Mouse (Mus musculus) forebrain, embryonic 10.5 days (tissue): Measurements from ENCODE around the gene Mrap. TPM values are rescaled to one million over a fixed set of nuclear protein-coding genes. Genes with fewer than 3 reads are reported as not detected.

Source experiments
- DNase-seq: peaks from one replicate; pipeline ENCODE4 v3.0.0-alpha.2; 2017; ENCODE audit warnings: low spot score; ENCODE audit errors: extremely low spot score
- H3K27ac ChIP-seq: fragments of 300-500 bp; sonication (generic); 2 replicates; pipeline ENCODE4 v1.5.1; 2016; ENCODE audit warnings: mild to moderate bottlenecking
- H3K27me3 ChIP-seq: fragments of 300-500 bp; sonication (generic); 2 replicates; pipeline ENCODE4 v1.6.1; 2016; ENCODE audit warnings: mild to moderate bottlenecking; ENCODE audit not compliant: poor library complexity, severe bottlenecking
- H3K36me3 ChIP-seq: fragments of 300-500 bp; sonication (generic); replicated peaks from 2 replicates; pipeline ENCODE4 v1.6.1; 2016; ENCODE audit warnings: mild to moderate bottlenecking, moderate library complexity
- H3K4me1 ChIP-seq: fragments of 300-500 bp; sonication (generic); 2 replicates; pipeline ENCODE4 v1.6.1; 2016
- H3K4me3 ChIP-seq: fragments of 300-500 bp; sonication (generic); 2 replicates; pipeline ENCODE4 v1.5.1; 2016; ENCODE audit warnings: mild to moderate bottlenecking, moderate library complexity
- H3K9me3 ChIP-seq: fragments of 300-500 bp; sonication (generic); 2 replicates; pipeline ENCODE4 v1.6.1; 2016; ENCODE audit warnings: mild to moderate bottlenecking, moderate library complexity
- WGBS: fragments of 180-500 bp; shearing (Covaris S2); methylation state at CpG from one replicate; pipeline ENCODE4 v1.1.7; 2016; 5-methylcytosine and 5-hydroxymethylcytosine counted together
- polyA plus RNA-seq: library from polyadenylated mRNA; unstranded; fragments of >200 nt; fragmentation: Nextera tagmentation; extraction: Ambion mirVana; gene quantifications from 2 replicates; pipeline ENCODE4 v1.2.1, GENCODE M21; 2016

Gene Mrap
- polyA plus RNA-seq = 2.4 and 2.6 TPM in 2 replicates

DNA sequence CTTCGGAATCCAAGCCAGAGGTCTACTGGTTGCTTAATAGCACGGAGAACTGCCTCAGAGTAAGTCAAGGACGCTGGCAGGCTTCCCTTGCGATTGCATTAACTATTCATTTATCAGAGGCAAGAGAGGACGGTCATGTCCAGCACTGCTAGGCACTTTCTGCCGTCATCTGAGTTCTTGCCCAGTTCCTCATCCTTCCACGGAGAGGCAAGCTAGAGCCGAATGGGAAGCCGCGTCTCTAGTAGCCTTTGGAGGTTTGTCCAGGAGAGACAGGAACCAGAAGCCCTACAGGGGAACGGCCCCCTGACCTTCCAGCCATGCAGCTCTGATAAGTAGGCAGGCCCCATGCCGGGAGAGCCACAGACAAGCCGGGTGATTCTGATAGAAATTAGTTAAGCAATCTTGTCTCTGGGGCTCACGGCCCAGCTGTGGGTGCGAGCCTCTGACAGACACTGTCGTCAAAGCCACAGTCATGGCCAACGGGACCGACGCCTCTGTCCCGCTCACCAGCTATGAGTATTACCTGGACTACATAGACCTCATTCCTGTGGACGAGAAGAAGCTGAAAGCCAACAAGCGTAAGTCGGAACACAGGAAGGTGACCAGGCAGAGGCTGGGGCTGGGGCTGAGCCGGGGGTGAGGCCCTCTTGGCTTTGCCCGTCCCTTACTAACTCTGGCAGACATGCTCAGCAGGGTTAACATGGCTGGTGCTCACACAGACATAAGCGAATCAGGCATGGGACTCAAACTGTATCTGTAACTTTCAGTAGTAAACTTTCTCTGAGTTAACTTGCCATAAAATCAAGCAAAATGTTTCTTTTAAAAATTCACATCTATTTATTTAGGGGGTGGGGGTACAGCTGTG, at the start of gene Mrap:
Mrap (plus strand) TSS at position 116 of the 865 bp plus-strand sequence.
- Histone ChIP-seq H3K4me3 (no peak within 1 kb of the TSS), H3K27ac (peak within 1 kb of the TSS; percentile 62; the same call in 1 of the 2 replicates), H3K4me1 (peaks cover 19% of the 10 kb centered on the region), H3K36me3 (no peaks in the 10 kb centered on the region), H3K9me3 (no peaks in the 10 kb centered on the region), H3K27me3 (no peaks in the 10 kb centered on the region)
- WGBS = 87% methylated on average over 26 of the region's 26 CpGs
- DNase-seq = no peak

DNA sequence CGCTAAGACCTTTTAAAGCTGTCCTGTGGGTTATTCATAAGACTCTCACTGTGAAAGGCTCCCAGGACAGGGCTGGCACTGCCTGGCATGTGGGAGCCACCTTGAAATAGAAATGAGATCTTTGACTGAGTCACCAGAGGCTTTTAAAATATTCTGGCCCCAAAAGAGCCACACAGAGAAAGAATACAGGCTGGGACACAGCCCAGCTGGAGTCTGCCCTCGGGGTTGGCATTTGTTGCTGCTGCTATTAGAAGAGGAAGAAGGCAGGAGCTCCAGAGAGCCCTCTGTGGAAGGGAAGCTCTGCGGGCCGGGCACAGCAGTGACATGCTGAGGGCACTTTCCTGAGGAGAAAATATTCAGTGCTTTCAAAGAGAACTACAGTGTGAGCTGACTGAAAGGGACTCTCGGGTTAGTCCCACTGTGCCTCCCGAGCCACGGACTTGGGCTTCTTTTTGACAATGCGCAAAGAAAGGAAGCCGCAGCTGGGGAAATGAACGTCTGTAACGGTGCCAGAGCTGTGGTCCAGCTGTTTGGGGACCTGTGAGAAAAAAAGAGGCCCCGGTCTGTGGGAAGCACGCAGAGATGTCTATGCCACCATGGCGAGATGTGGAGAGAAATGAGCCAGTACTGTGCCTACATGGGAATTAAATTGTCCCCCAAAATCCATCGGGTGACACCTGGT, 45.2 kb upstream of the Mrap start:
- WGBS = 81% methylated on average over 15 of the region's 15 CpGs

GRCm38 (mm10) chr16:90693625-90694024, 44.4 kb upstream of the Mrap start:
- Histone ChIP-seq H3K4me1 (peaks cover 14% of the 10 kb centered on the region), H3K9me3 (no peaks in the 10 kb centered on the region), H3K36me3 (no peaks in the 10 kb centered on the region), H3K27ac (no peak overlapping the region), H3K27me3 (no peaks in the 10 kb centered on the region), H3K4me3 (no peak overlapping the region)
- no peak for DNase-seq
- WGBS = 93% methylated on average over 5 of the region's 5 CpGs

More for the DNA sequence above, 45.2 kb upstream of the Mrap start:
- Histone ChIP-seq H3K9me3 (no peaks in the 10 kb centered on the region), H3K36me3 (no peaks in the 10 kb centered on the region), H3K4me1 (peaks cover 14% of the 10 kb centered on the region), H3K27ac (0 out of 2 replicates have a peak overlapping the region, but pooled peaks have one; percentile 21), H3K4me3 (no peak overlapping the region), H3K27me3 (no peaks in the 10 kb centered on the region)
- DNase-seq = no peak

- Histone ChIP-seq H3K36me3 (no peaks in the 10 kb centered on the region), H3K4me1 (peaks cover 14% of the 10 kb centered on the region), H3K27me3 (no peaks in the 10 kb centered on the region), H3K27ac (no peak overlapping the region), H3K9me3 (no peaks in the 10 kb centered on the region), H3K4me3 (no peak overlapping the region)
- DNase-seq = no peak
- 65% methylated on average over 9 of the region's 9 CpGs for WGBS
Observed at GRCm38 (mm10) chr16:90694719-90695118, 43.3 kb upstream of the Mrap start.

- no peak overlapping the region for H3K27ac ChIP-seq
- no peak for DNase-seq
- H3K9me3 ChIP-seq = no peaks in the 10 kb centered on the region
- no peaks in the 10 kb centered on the region for H3K27me3 ChIP-seq
- H3K4me1 ChIP-seq = peaks cover 14% of the 10 kb centered on the region
- H3K36me3 ChIP-seq = no peaks in the 10 kb centered on the region
- 86% methylated on average over 10 of the region's 10 CpGs for WGBS
- no peak overlapping the region for H3K4me3 ChIP-seq
Observed at GRCm38 (mm10) chr16:90695121-90695520, 42.9 kb upstream of the Mrap start.

DNA sequence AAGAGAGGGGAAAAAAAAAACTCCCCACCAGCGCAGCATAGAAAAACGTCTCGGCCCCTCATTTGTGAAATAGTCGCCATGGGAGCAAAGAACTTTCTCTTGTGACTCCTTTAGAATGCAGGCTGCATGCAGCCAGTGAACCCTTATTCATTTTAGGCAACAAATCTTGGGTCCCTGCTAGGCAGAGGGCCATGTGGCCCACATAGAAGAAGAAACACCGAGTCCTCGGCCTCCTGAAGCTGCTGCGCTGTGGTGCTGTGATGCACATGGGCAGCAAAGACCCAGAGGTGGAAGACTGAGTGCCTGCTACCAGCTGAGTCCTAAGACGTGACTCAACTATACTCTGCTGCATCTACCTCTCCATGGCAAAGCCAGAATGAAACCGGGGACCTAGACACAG, 41.7 kb upstream of the Mrap start:
- Histone ChIP-seq H3K9me3 (no peaks in the 10 kb centered on the region), H3K4me3 (no peak overlapping the region), H3K27me3 (no peaks in the 10 kb centered on the region), H3K4me1 (peaks cover 14% of the 10 kb centered on the region), H3K36me3 (no peaks in the 10 kb centered on the region), H3K27ac (peak overlapping the region; percentile 56)
- DNase-seq = no peak
- WGBS = 83% methylated on average over 9 of the region's 9 CpGs

GRCm38 (mm10) chr16:90699390-90699789, 38.6 kb upstream of the Mrap start:
- no peak overlapping the region for H3K27ac ChIP-seq
- H3K4me1 ChIP-seq = peaks cover 16% of the 10 kb centered on the region
- H3K27me3 ChIP-seq = no peaks in the 10 kb centered on the region
- no peaks in the 10 kb centered on the region for H3K36me3 ChIP-seq
- DNase-seq = no peak
- no peak overlapping the region for H3K4me3 ChIP-seq
- H3K9me3 ChIP-seq = no peaks in the 10 kb centered on the region
- WGBS = 91% methylated on average over 14 of the region's 14 CpGs

DNA sequence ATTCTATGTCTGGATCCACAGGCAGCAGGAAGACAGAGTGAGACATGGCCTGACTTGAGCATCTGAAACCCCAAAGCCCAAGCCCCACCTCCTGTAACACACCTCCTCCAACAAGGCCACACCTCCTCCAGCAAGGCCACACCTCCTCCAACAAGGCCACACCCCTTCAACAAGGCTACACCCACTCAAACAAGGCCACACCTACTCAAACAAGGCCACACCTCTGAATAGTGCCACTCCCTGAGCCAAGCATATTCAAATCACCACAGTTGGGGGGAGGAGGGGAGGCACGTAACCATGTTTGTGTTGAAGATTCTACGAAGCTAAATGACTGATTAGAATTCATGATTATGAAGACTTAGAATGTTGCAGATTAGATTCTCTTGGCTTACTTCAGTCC, 36.5 kb upstream of the Mrap start:
- Histone ChIP-seq H3K4me3 (no peak overlapping the region), H3K9me3 (no peaks in the 10 kb centered on the region), H3K36me3 (no peaks in the 10 kb centered on the region), H3K4me1 (peaks cover 11% of the 10 kb centered on the region), H3K27ac (no peak overlapping the region), H3K27me3 (no peaks in the 10 kb centered on the region)
- 97% methylated on average over 2 of the region's 2 CpGs for WGBS
- no peak for DNase-seq

GRCm38 (mm10) chr16:90703646-90704045, 34.4 kb upstream of the Mrap start:
- DNase-seq = no peak
- H3K4me3 ChIP-seq = no peak overlapping the region
- H3K36me3 ChIP-seq = no peaks in the 10 kb centered on the region
- 42% methylated on average over 1 of the region's 1 CpGs for WGBS
- H3K4me1 ChIP-seq = peaks cover 11% of the 10 kb centered on the region
- H3K9me3 ChIP-seq = no peaks in the 10 kb centered on the region
- H3K27me3 ChIP-seq = no peaks in the 10 kb centered on the region
- peak overlapping the region; percentile 74; the same call in 1 of the 2 replicates for H3K27ac ChIP-seq

DNA sequence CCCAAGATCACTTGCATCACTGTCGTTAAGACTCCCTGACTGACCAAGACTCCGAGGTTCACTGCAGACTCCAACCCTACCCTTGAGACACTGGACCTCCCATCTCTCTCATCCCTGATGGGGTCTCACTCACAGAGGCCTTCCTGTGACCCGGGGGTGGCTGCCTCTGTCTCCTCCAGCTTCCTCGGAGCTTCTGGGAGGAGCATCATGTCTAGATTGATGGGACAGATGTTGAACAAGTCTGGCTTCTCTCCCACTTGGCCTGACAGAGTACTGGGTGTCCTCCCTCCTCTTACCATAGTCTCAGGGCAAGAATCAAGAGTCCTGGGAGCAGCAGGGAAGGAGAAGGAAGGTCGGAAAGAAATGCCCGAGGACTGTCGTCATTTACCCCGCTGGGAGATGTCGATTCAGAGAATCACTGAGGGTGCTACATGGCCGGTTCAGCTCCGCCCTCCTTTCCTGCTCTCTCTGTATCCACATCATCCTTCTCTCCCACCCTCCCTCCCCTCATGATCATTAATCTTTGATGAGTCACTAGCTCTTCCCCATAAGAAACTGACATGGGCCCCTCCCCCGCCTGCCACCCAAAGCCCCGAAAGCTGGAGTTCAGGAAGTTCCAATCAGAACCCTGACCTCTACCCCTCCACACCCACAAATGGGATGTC, 33.7 kb upstream of the Mrap start:
- no peaks in the 10 kb centered on the region for H3K9me3 ChIP-seq
- no peaks in the 10 kb centered on the region for H3K36me3 ChIP-seq
- no peaks in the 10 kb centered on the region for H3K27me3 ChIP-seq
- no peak for DNase-seq
- H3K4me1 ChIP-seq = peaks cover 16% of the 10 kb centered on the region
- WGBS = 79% methylated on average over 13 of the region's 13 CpGs
- H3K4me3 ChIP-seq = no peak overlapping the region
- peak overlapping the region; percentile 73 for H3K27ac ChIP-seq

- no peaks in the 10 kb centered on the region for H3K36me3 ChIP-seq
- H3K4me3 ChIP-seq = no peak overlapping the region
- H3K27ac ChIP-seq = 0 out of 2 replicates have a peak overlapping the region, but pooled peaks have one; percentile 5
- H3K27me3 ChIP-seq = no peaks in the 10 kb centered on the region
- H3K9me3 ChIP-seq = no peaks in the 10 kb centered on the region
- peaks cover 35% of the 10 kb centered on the region for H3K4me1 ChIP-seq
- DNase-seq = no peak
- 57% methylated on average over 3 of the region's 3 CpGs for WGBS
Observed at GRCm38 (mm10) chr16:90706279-90706678, 31.7 kb upstream of the Mrap start.

DNA sequence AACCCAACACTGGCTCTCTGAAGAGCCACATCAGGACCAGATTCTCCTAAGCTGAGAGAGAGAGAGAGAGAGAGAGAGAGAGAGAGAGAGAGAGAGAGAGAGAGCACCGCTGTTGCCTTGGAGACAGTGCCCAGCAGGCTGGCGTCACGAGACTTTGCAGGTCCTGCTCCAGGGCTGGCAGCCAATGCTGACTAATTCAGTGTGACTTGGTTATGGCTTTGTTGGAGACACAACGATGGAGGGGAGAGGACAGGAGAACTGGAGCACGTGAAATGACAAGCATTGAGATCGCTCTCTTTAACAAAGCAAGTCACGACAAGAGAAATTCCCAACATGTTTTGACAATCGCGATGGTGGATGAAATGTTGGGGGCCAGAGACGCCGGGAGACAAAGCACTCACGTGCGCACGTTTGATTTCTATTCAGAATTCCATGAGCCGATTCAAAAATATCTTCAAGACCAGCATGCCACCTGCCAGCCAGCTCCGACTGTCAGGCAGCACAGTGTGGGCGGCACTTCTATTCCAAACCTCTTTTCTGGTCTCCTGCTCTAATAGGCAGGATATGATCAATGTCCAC, 28.2 kb upstream of the Mrap start:
- Histone ChIP-seq H3K4me3 (no peak overlapping the region; the same call in 1 of the 2 replicates), H3K27me3 (peaks cover 18% of the 10 kb centered on the region), H3K36me3 (no peaks in the 10 kb centered on the region), H3K27ac (peak overlapping the region; percentile 67), H3K9me3 (no peaks in the 10 kb centered on the region), H3K4me1 (peaks cover 45% of the 10 kb centered on the region)
- DNase-seq = peak; percentile 42
- WGBS = 54% methylated on average over 17 of the region's 17 CpGs
